Mouse (Mus musculus) bone marrow macrophage, adult 2 months (primary cell): ENCODE data around the gene Asap3.

ENCODE experiments used
- CTCF ChIP-seq: IDR thresholded peaks from 2 replicates; pipeline ENCODE4 v1.5.1; 2012; ENCODE audit warnings: low read depth, mild to moderate bottlenecking, low read length, moderate library complexity
- POLR2A ChIP-seq: IDR thresholded peaks from 2 replicates; pipeline ENCODE4 v1.6.1; 2012; ENCODE audit warnings: mild to moderate bottlenecking, low read depth, low read length, borderline replicate concordance

DNA sequence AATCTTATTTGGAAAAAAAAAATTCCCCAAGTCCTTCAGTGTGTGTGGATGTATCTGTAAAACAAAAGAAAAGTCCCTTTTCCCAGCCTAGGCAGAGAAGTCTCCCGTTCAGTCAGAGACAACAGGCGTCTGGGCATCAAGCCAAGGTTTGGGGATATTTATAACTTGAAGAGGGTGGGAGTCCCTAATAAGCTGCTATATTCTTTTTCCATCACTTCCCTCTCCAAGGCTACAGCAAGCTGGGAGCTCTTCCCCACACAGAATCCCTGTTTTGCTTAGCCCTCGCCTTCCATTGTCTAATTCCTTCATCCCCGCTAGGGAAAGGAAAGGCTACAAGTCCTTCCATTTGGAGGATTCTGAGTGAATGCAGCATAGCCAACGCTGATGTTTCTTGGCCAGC is 78.3 kb downstream of the Asap3 start, which contains the start of gene Zfp46:
- TF ChIP-seq POLR2A, result no peak
- no peak for TF ChIP-seq CTCF
